Mouse (Mus musculus): ENCODE measurements around the gene Selenow.

DNA sequence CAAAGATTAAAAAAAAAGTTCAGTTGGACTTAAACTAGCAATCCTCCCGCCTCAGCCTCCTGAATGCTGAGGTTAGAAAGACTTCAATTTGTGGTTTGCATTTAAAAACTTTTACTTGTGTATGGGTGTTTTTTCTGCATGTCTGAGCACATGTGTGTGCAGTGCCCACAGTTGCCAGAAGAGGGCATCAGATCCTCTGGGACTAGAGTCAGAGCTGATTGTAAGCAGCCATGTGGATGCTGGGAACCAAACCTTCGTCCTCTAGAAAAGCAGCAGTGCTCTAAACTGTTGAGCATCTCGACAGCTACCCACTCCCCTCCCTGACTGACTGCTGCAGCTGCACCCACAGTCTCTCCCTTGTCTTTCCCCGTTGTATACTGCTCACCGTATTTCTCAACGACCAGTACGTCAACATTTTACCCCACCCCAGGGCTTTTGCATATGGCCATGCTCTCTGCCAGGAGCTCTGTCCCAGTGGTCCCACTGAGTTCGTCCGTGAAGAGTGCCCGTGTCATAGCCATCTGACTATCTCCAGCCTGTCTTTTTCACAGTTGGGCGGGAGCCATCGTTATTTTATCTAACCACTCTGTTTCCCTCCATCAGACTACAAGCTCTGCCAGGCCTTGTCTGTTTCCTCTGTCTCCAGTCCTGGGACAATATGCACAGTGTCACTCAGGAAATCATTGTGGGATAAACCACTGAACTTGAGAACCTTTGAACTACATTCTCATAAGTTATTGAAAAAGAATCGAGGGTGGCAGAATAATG lies 31.3 kb upstream of the Selenow start:
- TF ChIP-seq CTCF (IDR thresholded peaks at IDR 0.05; ENCODE audit: control insufficient read depth, insufficient read depth, low read length) (peak; percentile 62), POLR2A (IDR thresholded peaks at IDR 0.05; ENCODE audit: borderline replicate concordance, control insufficient read depth, low read depth, low read length) (no peak)
